Mouse (Mus musculus) cortical plate, adult 2 months (tissue): ENCODE measurements around the gene Ttc9c.

Experiments used
- CTCF ChIP-seq: fragments of 200-500 bp; IDR thresholded peaks from 2 replicates; pipeline ENCODE4 v1.5.1; 2011; ENCODE audit warnings: mild to moderate bottlenecking, control low read depth, low read length; ENCODE audit not compliant: insufficient read depth; ENCODE audit errors: extremely low read depth
- POLR2A ChIP-seq: fragments of 200-500 bp; IDR thresholded peaks from 2 replicates; pipeline ENCODE4 v1.6.1; 2011; ENCODE audit warnings: mild to moderate bottlenecking, low read length, control low read depth; ENCODE audit not compliant: insufficient read depth; ENCODE audit errors: extremely low read depth

GRCm38 (mm10) chr19:8841012-8841411 lies 21.9 kb upstream of the Ttc9c start:
- TF ChIP-seq CTCF = no peak
- no peak for TF ChIP-seq POLR2A
